Comparison of ENCODE assay signal across 13 mouse cellular contexts in the genomic region with DNA sequence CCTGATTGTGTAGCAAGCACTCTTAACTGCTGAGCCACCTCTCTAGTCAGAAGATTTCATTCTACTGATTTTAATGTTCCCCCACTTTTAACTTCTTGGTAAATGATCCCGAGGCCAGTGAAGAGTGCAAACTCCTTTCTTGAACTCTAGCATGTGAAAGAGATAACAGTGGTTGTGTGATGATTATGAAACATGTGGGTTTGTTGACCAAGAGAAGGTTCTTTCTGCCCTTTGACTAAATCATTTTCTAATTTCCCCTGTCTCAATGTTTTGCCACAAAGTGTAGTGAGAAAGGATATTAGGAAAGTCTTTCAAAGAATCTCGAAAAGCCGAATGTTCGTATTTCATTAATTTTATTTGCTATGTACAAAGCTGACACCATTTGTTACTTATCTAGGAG.
"Had no signal": no experiment of that assay in that cellular context is flagged by ENCODE, and none has a peak within 500 bp of the region (broad histone marks: within the 10 kb centered on the region; RNA-seq: fewer than 3 reads in every experiment).

No protein-coding gene starts in this region.

- ATAC-seq: midbrain, embryonic 16.5 days had no signal

- DNase-seq: lung, embryonic 14.5 days; lung, postnatal 10 days; lung, postnatal 4 days; midbrain, embryonic 14.5 days; retina, postnatal 1 day; right cerebral cortex, adult 18-20 months; right cerebral cortex, postnatal 25 days; right cerebral cortex, postnatal 4 days; spleen, adult 18-20 months; thymus, adult 18-20 months; thymus, postnatal 25 days; thymus, postnatal 4 days had no signal
